Mouse (Mus musculus) liver, embryonic 14.5 days (tissue): ENCODE data around the gene Tbck.

Experiments used
- CTCF ChIP-seq: IDR thresholded peaks from 2 replicates; pipeline ENCODE4 v1.5.1; 2016; ENCODE audit warnings: antibody characterized with exemption, low read depth, control low read depth
- EP300 ChIP-seq: IDR thresholded peaks from 2 replicates; pipeline ENCODE4 v1.6.1; 2016; ENCODE audit warnings: antibody characterized with exemption, low read depth

GRCm38 (mm10) chr3:132772054-132772453 is 88.1 kb downstream of the Tbck start:
- TF ChIP-seq EP300: no peak
- no peak for TF ChIP-seq CTCF
